Mouse (Mus musculus) ES-Bruce4 (cell line): ENCODE measurements around the gene Lmx1b.

Experiments used
- CTCF ChIP-seq: IDR thresholded peaks from one replicate; pipeline ENCODE4 v1.8.1; 2011; ENCODE audit warnings: low read depth, low read length
- POLR2A ChIP-seq: IDR thresholded peaks from one replicate; pipeline ENCODE4 v1.8.1; 2011; ENCODE audit warnings: low read length; ENCODE audit not compliant: insufficient read depth

- TF ChIP-seq CTCF, result no peak
- no peak for TF ChIP-seq POLR2A
Measured at GRCm38 (mm10) chr2:33689155-33689879, 49.0 kb upstream of the Lmx1b start.
